Mouse (Mus musculus): Measurements from ENCODE around the gene Usp46. TPM values are rescaled to one million over a fixed set of nuclear protein-coding genes. Genes with fewer than 3 reads are reported as not detected.
A peak's percentile ranks its signal among the peaks of the same experiment; 100 is the strongest.

Usp46 gene
- total and polyA plus RNA-seq, 2 experiments from 2014 or later = 36.2 to 55.6 TPM

DNA sequence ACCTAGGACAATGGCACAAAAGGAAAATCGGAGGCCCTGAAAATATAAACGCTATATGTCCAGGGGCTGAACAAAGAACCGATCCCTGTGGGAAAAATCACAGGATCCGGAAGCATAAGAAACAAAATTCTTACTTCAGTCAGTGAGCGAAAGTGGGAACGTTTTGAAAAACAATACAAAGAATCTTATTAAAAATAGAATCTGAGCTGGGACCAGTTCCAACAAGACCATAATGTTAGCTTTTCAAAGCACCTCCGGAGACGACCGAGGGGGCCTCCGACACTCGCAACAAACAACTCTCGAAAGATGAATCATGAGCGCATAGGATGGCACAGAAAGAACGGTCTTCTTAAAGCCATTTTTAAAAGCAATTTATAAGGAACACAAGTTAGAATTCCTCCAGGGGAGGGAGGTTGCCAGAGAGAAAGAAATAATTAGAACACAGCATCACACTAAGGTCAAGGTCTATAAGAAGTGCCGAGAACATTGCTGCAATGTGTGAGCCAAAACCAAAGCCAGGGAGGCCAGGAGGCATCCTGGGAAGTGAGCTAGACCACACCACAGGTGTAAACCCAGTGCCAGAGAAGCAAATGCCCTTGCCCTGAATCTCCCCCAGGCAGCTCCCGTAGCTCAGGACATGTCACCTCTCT is 19.3 kb downstream of the Usp46 start:
- Histone ChIP-seq H3K4me1 (ENCODE audit: insufficient read depth, low read length) (peaks cover 7% of the 10 kb centered on the region; the same call in 1 of the 2 replicates), H3K4me3 (ENCODE audit: low read depth, low read length) (no peak overlapping the region), H3K27me3 (ENCODE audit: insufficient read depth, low read length) (no peaks in the 10 kb centered on the region), H3K4me2 (ENCODE audit: low read depth, low read length, poor library complexity, severe bottlenecking) (no peak overlapping the region), H3K9me3 (ENCODE audit: low read length) (no peaks in the 10 kb centered on the region), H3K9ac (replicated peaks; ENCODE audit: low read length, poor library complexity, severe bottlenecking) (no peak overlapping the region), H3K36me3 (ENCODE audit: insufficient read depth, low read length) (no peaks in the 10 kb centered on the region), H3K27ac (ENCODE audit: low read depth, low read length) (no peak overlapping the region)
- TF ChIP-seq CTCF (IDR thresholded peaks at IDR 0.05) = no peak
- ATAC-seq (ENCODE audit: low FRiP score) (no peak), DNase-seq (ENCODE audit: low spot score) (no peak)
- 68% methylated on average over 16 of the region's 16 CpGs for WGBS

DNA sequence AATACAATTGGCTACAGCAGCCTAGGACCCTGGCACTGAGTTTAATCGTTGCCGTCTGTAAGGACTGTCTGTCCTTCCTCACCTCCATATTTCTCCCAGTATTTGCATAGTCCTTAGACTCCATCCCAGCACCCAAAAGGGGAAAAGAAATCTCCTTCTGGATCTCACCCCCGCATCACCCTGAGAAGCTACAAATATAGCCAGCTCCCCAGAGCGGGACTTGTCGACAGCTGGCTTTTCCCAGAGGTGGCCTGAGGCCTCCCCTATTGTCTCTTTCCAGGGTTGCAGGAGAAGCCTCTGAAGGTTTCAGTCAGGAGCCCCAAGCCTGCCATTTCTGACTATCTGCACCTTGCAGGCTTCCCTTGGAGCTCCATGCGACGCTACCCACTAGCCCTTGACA is 23.6 kb downstream of the Usp46 start:
- Histone ChIP-seq H3K4me2 (ENCODE audit: low read depth, low read length, poor library complexity, severe bottlenecking) (no peak overlapping the region), H3K4me1 (ENCODE audit: insufficient read depth, low read length) (peaks cover 7% of the 10 kb centered on the region; the same call in 1 of the 2 replicates), H3K9ac (replicated peaks; ENCODE audit: low read length, poor library complexity, severe bottlenecking) (no peak overlapping the region), H3K27me3 (ENCODE audit: insufficient read depth, low read length) (no peaks in the 10 kb centered on the region), H3K36me3 (ENCODE audit: insufficient read depth, low read length) (no peaks in the 10 kb centered on the region), H3K4me3 (ENCODE audit: low read depth, low read length) (no peak overlapping the region), H3K27ac (ENCODE audit: low read depth, low read length) (no peak overlapping the region), H3K9me3 (ENCODE audit: low read length) (no peaks in the 10 kb centered on the region)
- ATAC-seq (ENCODE audit: low FRiP score) (no peak), DNase-seq (ENCODE audit: low spot score) (no peak)
- no peak for TF ChIP-seq CTCF (IDR thresholded peaks at IDR 0.05)
- 72% methylated on average over 7 of the region's 7 CpGs for WGBS

DNA sequence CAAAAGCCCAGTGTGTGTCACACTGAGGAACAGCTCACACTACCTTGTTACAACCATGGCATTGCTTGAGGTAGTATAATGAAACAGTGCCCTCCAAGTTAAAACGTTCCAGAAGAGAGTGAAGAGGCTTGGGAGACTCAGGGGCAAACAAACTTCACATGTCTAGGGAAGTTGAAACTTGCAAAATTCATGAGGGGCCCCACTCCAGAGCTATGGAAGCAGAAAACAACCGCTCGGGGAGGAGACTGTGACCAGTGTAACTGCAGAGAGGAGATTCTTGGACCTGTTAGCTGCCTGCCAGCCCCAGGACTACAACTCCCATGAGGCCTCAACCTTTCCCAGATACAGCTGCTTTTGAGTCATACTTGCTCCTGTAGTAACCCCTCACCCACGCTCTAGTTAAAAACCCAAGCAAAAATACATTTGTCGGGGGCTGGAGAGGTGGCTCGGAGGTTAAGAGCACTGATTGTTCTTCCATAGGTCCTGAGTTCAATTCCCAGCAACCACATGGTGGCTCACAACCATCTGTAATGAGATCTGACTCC is 25.4 kb downstream of the Usp46 start:
- H3K4me2 ChIP-seq (ENCODE audit: low read depth, low read length, poor library complexity, severe bottlenecking) = no peak overlapping the region
- no peak for TF ChIP-seq CTCF (IDR thresholded peaks at IDR 0.05)
- no peak overlapping the region for H3K4me3 ChIP-seq (ENCODE audit: low read depth, low read length)
- no peaks in the 10 kb centered on the region for H3K9me3 ChIP-seq (ENCODE audit: low read length)
- no peaks in the 10 kb centered on the region for H3K36me3 ChIP-seq (ENCODE audit: insufficient read depth, low read length)
- no peak overlapping the region for H3K27ac ChIP-seq (ENCODE audit: low read depth, low read length)
- H3K27me3 ChIP-seq (ENCODE audit: insufficient read depth, low read length) = no peaks in the 10 kb centered on the region
- no peak for DNase-seq (ENCODE audit: low spot score)
- H3K4me1 ChIP-seq (ENCODE audit: insufficient read depth, low read length) = peaks cover 5% of the 10 kb centered on the region; the same call in 1 of the 2 replicates
- WGBS = 76% methylated on average over 6 of the region's 6 CpGs
- H3K9ac ChIP-seq (replicated peaks; ENCODE audit: low read length, poor library complexity, severe bottlenecking) = no peak overlapping the region
- no peak for ATAC-seq (ENCODE audit: low FRiP score)

DNA sequence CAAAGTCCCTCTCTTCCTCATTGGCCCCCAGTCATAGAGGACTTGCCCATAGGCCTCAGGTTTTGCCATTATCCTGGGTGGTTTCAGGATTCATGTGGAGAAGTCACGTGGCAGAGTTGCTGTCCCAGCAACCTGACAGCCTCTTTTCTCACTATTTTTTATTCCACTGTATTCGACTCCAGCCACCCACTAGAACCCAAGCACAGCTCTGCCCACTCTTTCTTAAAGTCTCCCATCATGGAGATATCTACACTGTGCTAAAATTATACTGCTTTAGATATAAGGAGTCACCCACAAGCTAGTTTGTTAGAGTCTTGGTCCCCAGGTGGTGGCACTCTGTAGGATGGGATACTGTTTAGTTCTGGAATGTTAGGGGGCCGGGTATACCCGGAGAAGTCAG is 27.7 kb downstream of the Usp46 start:
- TF ChIP-seq CTCF (IDR thresholded peaks at IDR 0.05) = no peak
- ATAC-seq (ENCODE audit: low FRiP score) (no peak), DNase-seq (ENCODE audit: low spot score) (no peak)
- no peak overlapping the region for H3K9ac ChIP-seq (replicated peaks; ENCODE audit: low read length, poor library complexity, severe bottlenecking)
- no peak overlapping the region for H3K4me3 ChIP-seq (ENCODE audit: low read depth, low read length)
- no peak overlapping the region for H3K27ac ChIP-seq (ENCODE audit: low read depth, low read length)
- H3K36me3 ChIP-seq (ENCODE audit: insufficient read depth, low read length) = no peaks in the 10 kb centered on the region
- H3K4me2 ChIP-seq (ENCODE audit: low read depth, low read length, poor library complexity, severe bottlenecking) = no peak overlapping the region
- no peaks in the 10 kb centered on the region for H3K4me1 ChIP-seq (ENCODE audit: insufficient read depth, low read length)
- no peaks in the 10 kb centered on the region for H3K27me3 ChIP-seq (ENCODE audit: insufficient read depth, low read length)
- no peaks in the 10 kb centered on the region for H3K9me3 ChIP-seq (ENCODE audit: low read length)
- WGBS = 93% methylated on average over 4 of the region's 4 CpGs

DNA sequence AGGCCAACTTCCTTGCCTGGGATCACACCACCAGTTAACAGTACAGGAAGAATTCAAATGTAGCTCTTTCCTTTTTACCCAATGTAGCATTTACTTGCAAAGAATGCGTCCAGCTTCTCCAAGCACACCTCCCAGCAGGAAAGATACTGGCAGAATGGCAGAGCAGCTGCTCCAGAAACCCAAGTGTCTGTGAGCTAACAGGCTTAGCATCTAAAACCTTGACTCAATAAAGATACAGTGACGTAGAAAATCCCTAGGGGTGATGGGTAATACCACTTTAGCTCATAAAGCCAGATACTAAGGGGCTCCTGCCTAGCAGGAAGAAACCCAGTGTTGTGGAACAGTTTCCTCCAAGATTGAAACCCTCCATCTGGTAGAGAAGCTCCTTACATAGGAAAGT is 32.8 kb downstream of the Usp46 start:
- H3K27ac ChIP-seq (ENCODE audit: low read depth, low read length) = no peak overlapping the region
- no peak for TF ChIP-seq CTCF (IDR thresholded peaks at IDR 0.05)
- no peak overlapping the region for H3K4me2 ChIP-seq (ENCODE audit: low read depth, low read length, poor library complexity, severe bottlenecking)
- 46% methylated on average over 2 of the region's 2 CpGs for WGBS
- H3K27me3 ChIP-seq (ENCODE audit: insufficient read depth, low read length) = no peaks in the 10 kb centered on the region
- H3K9ac ChIP-seq (replicated peaks; ENCODE audit: low read length, poor library complexity, severe bottlenecking) = no peak overlapping the region
- no peak overlapping the region for H3K4me3 ChIP-seq (ENCODE audit: low read depth, low read length)
- ATAC-seq (ENCODE audit: low FRiP score) = no peak
- H3K9me3 ChIP-seq (ENCODE audit: low read length) = no peaks in the 10 kb centered on the region
- peaks cover 4% of the 10 kb centered on the region; the same call in 1 of the 2 replicates for H3K36me3 ChIP-seq (ENCODE audit: insufficient read depth, low read length)
- peak; percentile 57 for DNase-seq (ENCODE audit: low spot score)
- H3K4me1 ChIP-seq (ENCODE audit: insufficient read depth, low read length) = no peaks in the 10 kb centered on the region

DNA sequence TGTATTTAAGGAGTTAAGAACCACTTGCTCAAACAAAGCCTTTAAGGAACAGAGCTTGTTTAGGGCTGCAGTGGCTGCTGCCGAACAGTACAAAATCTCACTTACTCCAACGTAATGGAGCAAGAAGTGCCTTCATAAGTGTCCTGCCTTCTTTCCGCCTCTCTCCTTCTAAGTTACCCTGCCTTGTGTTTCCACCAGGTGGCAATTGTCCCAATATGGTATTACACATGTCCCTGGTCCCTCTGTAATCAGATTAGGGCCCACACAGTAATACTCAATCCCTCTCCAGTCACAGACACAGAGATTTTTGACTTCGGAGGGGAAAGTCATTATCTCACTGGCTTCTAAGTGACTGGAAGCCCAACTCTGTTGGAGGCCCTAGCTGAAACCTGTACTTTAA is 34.1 kb downstream of the Usp46 start:
- TF ChIP-seq CTCF (IDR thresholded peaks at IDR 0.05) = peak; percentile 16; the same call in 1 of the 2 replicates
- Histone ChIP-seq H3K9me3 (ENCODE audit: low read length) (no peaks in the 10 kb centered on the region), H3K9ac (replicated peaks; ENCODE audit: low read length, poor library complexity, severe bottlenecking) (no peak overlapping the region), H3K4me1 (ENCODE audit: insufficient read depth, low read length) (no peaks in the 10 kb centered on the region), H3K27me3 (ENCODE audit: insufficient read depth, low read length) (no peaks in the 10 kb centered on the region), H3K4me2 (ENCODE audit: low read depth, low read length, poor library complexity, severe bottlenecking) (no peak overlapping the region), H3K36me3 (ENCODE audit: insufficient read depth, low read length) (peaks cover 4% of the 10 kb centered on the region; the same call in 1 of the 2 replicates), H3K27ac (ENCODE audit: low read depth, low read length) (no peak overlapping the region), H3K4me3 (ENCODE audit: low read depth, low read length) (no peak overlapping the region)
- ATAC-seq (ENCODE audit: low FRiP score) (no peak), DNase-seq (ENCODE audit: low spot score) (no peak)
- WGBS = 87% methylated on average over 4 of the region's 4 CpGs
